Mouse (Mus musculus) frontal cortex, postnatal 10 days (tissue): ENCODE data around the gene Olfr1406.
"Not testable (repeated sequence)": the region's sequence is repeated elsewhere in the genome, so short reads cannot be mapped to it uniquely, and the experiment has no call there.

Source experiments
- DNase-seq, 2 experiments: peaks; one replicate each; pipeline ENCODE4 v3.0.0; 2022; ENCODE audit warnings: low spot score in 2 of 2, mixed read lengths in 1 of 2

Olfr1406 gene

GRCm38 (mm10) chr1:173190540-173190939 is at the start of gene Olfr1406:
Gene Olfr1406 (minus strand): TSS chr1:173190640.
- no peak for DNase-seq

- DNase-seq, result not testable (repeated sequence)
Observed at GRCm38 (mm10) chr1:173237004-173237403, 46.6 kb upstream of the Olfr1406 start.

- DNase-seq, result no peak
Observed at GRCm38 (mm10) chr1:173227081-173227480, 36.6 kb upstream of the Olfr1406 start, which contains the start of gene Fcer1a. Gene Fcer1a (minus strand): TSS chr1:173227214.

- DNase-seq, result no peak
Observed at GRCm38 (mm10) chr1:173216481-173216880, 26.0 kb upstream of the Olfr1406 start.

- no peak for DNase-seq
Observed at GRCm38 (mm10) chr1:173212092-173212491, 21.7 kb upstream of the Olfr1406 start, which contains the start of gene Olfr1404. Gene Olfr1404 (plus strand): TSS chr1:173212392.

GRCm38 (mm10) chr1:173197508-173197907 is 7.1 kb upstream of the Olfr1406 start, which contains the start of gene Olfr218:
Gene Olfr218 (plus strand): TSS chr1:173197808.
- no peak for DNase-seq

- DNase-seq, result no peak
Observed at GRCm38 (mm10) chr1:173196359-173196758, 5.9 kb upstream of the Olfr1406 start.

GRCm38 (mm10) chr1:173192059-173192458 is 1.6 kb upstream of the Olfr1406 start:
- no peak for DNase-seq

- no peak for DNase-seq
Observed at GRCm38 (mm10) chr1:173174154-173174842, 16.1 kb downstream of the Olfr1406 start.

- no peak for DNase-seq
Observed at GRCm38 (mm10) chr1:173137274-173137673, 53.2 kb downstream of the Olfr1406 start, which contains the start of gene Olfr1408. Gene Olfr1408 (minus strand): TSS chr1:173137374.
